Mouse (Mus musculus): ENCODE results near the gene Fkbp11. TPM values are rescaled to one million over a fixed set of nuclear protein-coding genes. Genes with fewer than 3 reads are reported as not detected.

The Fkbp11 gene
- polyA plus RNA-seq, 1 experiment from 2014 or later = 29.7 TPM

GRCm38 (mm10) chr15:98674994-98675545 lies 52.9 kb downstream of the Fkbp11 start:
- TF ChIP-seq CTCF (IDR thresholded peaks at IDR 0.05; ENCODE audit: low read depth) = no peak
- Histone ChIP-seq H3K4me1 (ENCODE audit: insufficient read depth) (no peaks in the 10 kb centered on the region), H3K27me3 (ENCODE audit: insufficient read depth, low read length) (peaks cover 48% of the 10 kb centered on the region), H3K9ac (no peak overlapping the region), H3K9me3 (ENCODE audit: low read depth, low read length) (no peaks in the 10 kb centered on the region), H3K4me2 (peak overlapping the region; percentile 70; the same call in 1 of the 2 replicates), H3K27ac (ENCODE audit: low read depth) (no peak overlapping the region), H3K4me3 (ENCODE audit: low read depth, low read length) (no peak overlapping the region), H3K36me3 (ENCODE audit: insufficient read depth) (no peaks in the 10 kb centered on the region)
- ATAC-seq (ENCODE audit: insufficient read depth) (no peak), DNase-seq (no peak)
- 23% methylated on average over 11 of the region's 11 CpGs for WGBS

Other genes with a start within 250 kb of the Fkbp11 start
- 0.50 and 0.68 TPM in 2 replicates for gene Lalba, start 245.5 kb downstream of the Fkbp11 start, polyA plus RNA-seq (2014; fragmentation: Nextera tagmentation; extraction: Ambion mirVana)
- gene Olfr279, start 235.8 kb downstream of the Fkbp11 start, polyA plus RNA-seq (2014; fragmentation: Nextera tagmentation; extraction: Ambion mirVana) = not detected in 2 replicates
- gene Kansl2, start 193.9 kb downstream of the Fkbp11 start, polyA plus RNA-seq (2014; fragmentation: Nextera tagmentation; extraction: Ambion mirVana) = 113 and 121 TPM in 2 replicates
- gene Ccnt1, start 157.3 kb downstream of the Fkbp11 start, polyA plus RNA-seq (2014; fragmentation: Nextera tagmentation; extraction: Ambion mirVana) = 57.7 and 58.5 TPM in 2 replicates
- 0.50 TPM in 1 of 2 replicates, not detected in the other for gene 4930415O20Rik, start 157.2 kb downstream of the Fkbp11 start, polyA plus RNA-seq (2014; fragmentation: Nextera tagmentation; extraction: Ambion mirVana)
- 20.5 and 21.8 TPM in 2 replicates for gene Adcy6, start 118.1 kb downstream of the Fkbp11 start, polyA plus RNA-seq (2014; fragmentation: Nextera tagmentation; extraction: Ambion mirVana)
- gene Cacnb3, start 97.4 kb downstream of the Fkbp11 start, polyA plus RNA-seq (2014; fragmentation: Nextera tagmentation; extraction: Ambion mirVana) = 24.6 and 28.9 TPM in 2 replicates
- gene Ddx23, start 65.3 kb downstream of the Fkbp11 start, polyA plus RNA-seq (2014; fragmentation: Nextera tagmentation; extraction: Ambion mirVana) = 27.2 and 28.7 TPM in 2 replicates
- gene Rnd1, start 50.7 kb downstream of the Fkbp11 start, polyA plus RNA-seq (2014; fragmentation: Nextera tagmentation; extraction: Ambion mirVana) = 0.57 and 0.67 TPM in 2 replicates
- 0.28 and 1.1 TPM in 2 replicates for gene Ccdc65, start 20.0 kb downstream of the Fkbp11 start, polyA plus RNA-seq (2014; fragmentation: Nextera tagmentation; extraction: Ambion mirVana)
- 35.4 and 42.5 TPM in 2 replicates for gene Arf3, start 35.0 kb upstream of the Fkbp11 start, polyA plus RNA-seq (2014; fragmentation: Nextera tagmentation; extraction: Ambion mirVana)
- 0.11 TPM in 1 of 2 replicates, not detected in the other for gene Wnt10b, start 50.0 kb upstream of the Fkbp11 start, polyA plus RNA-seq (2014; fragmentation: Nextera tagmentation; extraction: Ambion mirVana)
- not detected in 2 replicates for gene Wnt1, start 61.7 kb upstream of the Fkbp11 start, polyA plus RNA-seq (2014; fragmentation: Nextera tagmentation; extraction: Ambion mirVana)
- gene Ddn, start 81.3 kb upstream of the Fkbp11 start, polyA plus RNA-seq (2014; fragmentation: Nextera tagmentation; extraction: Ambion mirVana) = 0.04 and 0.12 TPM in 2 replicates
- 93.4 and 93.7 TPM in 2 replicates for gene Prkag1, start 103.3 kb upstream of the Fkbp11 start, polyA plus RNA-seq (2014; fragmentation: Nextera tagmentation; extraction: Ambion mirVana)
- gene Kmt2d, start 143.0 kb upstream of the Fkbp11 start, polyA plus RNA-seq (2014; fragmentation: Nextera tagmentation; extraction: Ambion mirVana) = 17.1 and 19.3 TPM in 2 replicates
- gene Rhebl1, start 166.3 kb upstream of the Fkbp11 start, polyA plus RNA-seq (2014; fragmentation: Nextera tagmentation; extraction: Ambion mirVana) = 8.5 and 9.5 TPM in 2 replicates
- gene Dhh, start 170.3 kb upstream of the Fkbp11 start, polyA plus RNA-seq (2014; fragmentation: Nextera tagmentation; extraction: Ambion mirVana) = 1.0 and 1.3 TPM in 2 replicates
- 4.5 and 5.5 TPM in 2 replicates for gene Lmbr1l, start 190.0 kb upstream of the Fkbp11 start, polyA plus RNA-seq (2014; fragmentation: Nextera tagmentation; extraction: Ambion mirVana)
- 2,161 and 2,216 TPM in 2 replicates for gene Tuba1b, start 206.4 kb upstream of the Fkbp11 start, polyA plus RNA-seq (2014; fragmentation: Nextera tagmentation; extraction: Ambion mirVana)
- gene Gm49450, start 225.4 kb upstream of the Fkbp11 start, polyA plus RNA-seq (2014; fragmentation: Nextera tagmentation; extraction: Ambion mirVana) = not detected in 2 replicates
- gene Tuba1a, start 225.5 kb upstream of the Fkbp11 start, polyA plus RNA-seq (2014; fragmentation: Nextera tagmentation; extraction: Ambion mirVana) = 1,129 and 1,167 TPM in 2 replicates

Data from lung, embryonic 14.5 days (tissue).